Mouse (Mus musculus): ENCODE measurements around the gene Dusp14. TPM values are rescaled to one million over a fixed set of nuclear protein-coding genes. Genes with fewer than 3 reads are reported as not detected.
A peak's percentile ranks its signal among the peaks of the same experiment; 100 is the strongest.

The Dusp14 gene
- polyA plus RNA-seq, 1 experiment from 2014 or later: 45.7 TPM

DNA sequence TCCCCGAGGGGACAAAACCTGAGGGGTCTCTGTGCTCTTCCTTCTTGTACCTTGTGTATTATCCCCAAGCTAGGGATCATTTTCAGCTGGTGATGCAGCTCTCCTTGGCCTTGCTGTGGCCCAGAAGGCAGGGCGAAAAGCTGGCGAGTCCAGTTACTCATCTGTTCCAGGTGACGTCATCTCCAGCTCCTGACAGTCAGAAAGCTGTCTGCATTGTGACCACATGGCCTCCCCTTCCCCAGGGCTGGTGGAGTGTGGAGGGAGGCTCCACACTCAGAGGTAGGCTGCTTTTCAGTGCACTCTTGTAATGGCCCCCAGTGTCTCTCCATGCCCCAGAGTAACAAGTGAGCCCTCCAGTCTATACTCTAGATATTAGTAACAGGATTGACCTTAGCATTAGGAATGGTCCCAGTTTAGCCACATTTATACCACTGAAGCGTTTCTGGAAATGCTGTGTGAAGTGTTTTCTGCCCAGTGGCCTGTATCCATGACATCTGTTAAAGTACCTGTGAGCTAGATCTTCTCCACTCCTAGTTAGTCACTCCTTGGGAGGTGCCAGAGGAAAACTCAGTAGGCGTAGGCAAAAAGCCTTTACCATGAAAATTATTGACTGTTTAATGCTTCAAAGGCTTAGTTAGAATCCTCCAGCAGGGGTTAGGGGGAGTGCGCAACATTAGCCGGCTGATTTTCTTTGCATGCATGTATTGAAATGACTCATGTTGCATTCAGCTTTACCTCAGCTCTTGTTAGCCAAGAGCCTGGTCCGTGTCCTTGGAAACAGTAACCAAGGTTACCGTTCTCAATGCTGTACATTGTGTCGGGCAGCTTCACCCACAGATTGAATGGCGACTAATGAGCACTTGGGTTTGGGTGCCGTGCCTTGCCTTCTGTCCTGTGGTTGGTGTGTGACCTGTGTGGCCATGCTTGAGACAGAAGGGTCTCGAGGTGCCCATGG is 26.0 kb downstream of the Dusp14 start:
- Histone ChIP-seq H3K9ac (ENCODE audit: low read length) (peak overlapping the region; percentile 0; the same call in 1 of the 2 replicates), H3K27ac (ENCODE audit: low read depth, low read length) (peak overlapping the region; percentile 89), H3K4me3 (ENCODE audit: low read depth, low read length) (no peak overlapping the region), H3K9me3 (replicated peaks; ENCODE audit: control insufficient read depth, low read length) (no peaks in the 10 kb centered on the region), H3K4me1 (ENCODE audit: control insufficient read depth, insufficient read depth, low read length) (peaks cover 31% of the 10 kb centered on the region), H3K36me3 (ENCODE audit: control insufficient read depth, insufficient read depth, low read length) (peaks cover 37% of the 10 kb centered on the region), H3K27me3 (replicated peaks; ENCODE audit: control insufficient read depth, insufficient read depth, low read length) (no peaks in the 10 kb centered on the region), H3K4me2 (ENCODE audit: low read length) (peak overlapping the region; percentile 18; the same call in 1 of the 2 replicates)
- peak; percentile 92 for ATAC-seq
- 11% methylated on average over 14 of the region's 14 CpGs for WGBS
- peak; percentile 97 for DNase-seq (ENCODE audit: low spot score)

DNA sequence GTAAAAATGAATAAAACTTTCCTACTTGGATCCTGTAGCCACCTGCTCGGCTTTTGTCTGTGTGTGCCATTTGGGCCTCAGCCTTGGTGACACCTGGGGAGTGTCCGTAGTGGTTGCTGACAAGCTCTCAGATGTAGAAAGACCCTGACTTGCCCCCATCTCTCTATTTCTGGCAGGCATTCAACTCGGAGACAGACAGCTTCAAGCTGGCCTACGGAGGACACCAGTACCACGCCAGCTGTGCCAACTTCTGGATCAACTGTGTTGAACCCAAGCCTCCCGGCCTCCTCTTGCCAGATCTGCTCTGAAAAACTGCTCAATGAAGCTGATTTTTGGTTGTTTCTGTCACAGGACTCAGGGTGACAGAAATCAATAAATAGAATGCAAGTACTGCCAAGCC is 28.4 kb downstream of the Dusp14 start:
- ATAC-seq (no peak), DNase-seq (ENCODE audit: low spot score) (peak; percentile 12)
- WGBS: 58% methylated on average over 6 of the region's 6 CpGs
- no peak overlapping the region for H3K27ac ChIP-seq (ENCODE audit: low read depth, low read length)
- peaks cover 27% of the 10 kb centered on the region for H3K4me1 ChIP-seq (ENCODE audit: control insufficient read depth, insufficient read depth, low read length)
- H3K9ac ChIP-seq (ENCODE audit: low read length): no peak overlapping the region
- H3K4me3 ChIP-seq (ENCODE audit: low read depth, low read length): no peak overlapping the region
- H3K36me3 ChIP-seq (ENCODE audit: control insufficient read depth, insufficient read depth, low read length): peaks cover 49% of the 10 kb centered on the region
- no peaks in the 10 kb centered on the region for H3K27me3 ChIP-seq (replicated peaks; ENCODE audit: control insufficient read depth, insufficient read depth, low read length)
- no peaks in the 10 kb centered on the region for H3K9me3 ChIP-seq (replicated peaks; ENCODE audit: control insufficient read depth, low read length)
- H3K4me2 ChIP-seq (ENCODE audit: low read length): no peak overlapping the region

DNA sequence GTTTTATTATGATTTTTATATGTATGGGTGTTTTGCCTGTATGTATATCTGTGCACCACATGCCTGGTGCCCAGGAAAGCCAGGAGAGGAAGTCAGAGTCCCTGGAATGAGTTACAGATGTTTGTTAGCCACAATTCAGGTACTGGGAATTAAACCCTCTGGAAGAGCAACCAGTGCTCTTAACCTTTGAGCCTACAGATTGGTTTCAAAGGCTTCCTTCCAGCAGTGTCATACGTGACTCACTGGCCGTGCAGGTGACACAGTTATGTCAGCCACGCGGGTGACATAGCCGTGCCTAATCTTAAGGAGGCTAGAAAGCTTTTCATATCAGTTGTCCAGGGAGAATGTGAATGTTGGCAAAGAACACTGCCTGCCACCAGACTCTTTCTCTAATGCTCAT is 35.4 kb downstream of the Dusp14 start:
- H3K36me3 ChIP-seq (ENCODE audit: control insufficient read depth, insufficient read depth, low read length): peaks cover 66% of the 10 kb centered on the region

DNA sequence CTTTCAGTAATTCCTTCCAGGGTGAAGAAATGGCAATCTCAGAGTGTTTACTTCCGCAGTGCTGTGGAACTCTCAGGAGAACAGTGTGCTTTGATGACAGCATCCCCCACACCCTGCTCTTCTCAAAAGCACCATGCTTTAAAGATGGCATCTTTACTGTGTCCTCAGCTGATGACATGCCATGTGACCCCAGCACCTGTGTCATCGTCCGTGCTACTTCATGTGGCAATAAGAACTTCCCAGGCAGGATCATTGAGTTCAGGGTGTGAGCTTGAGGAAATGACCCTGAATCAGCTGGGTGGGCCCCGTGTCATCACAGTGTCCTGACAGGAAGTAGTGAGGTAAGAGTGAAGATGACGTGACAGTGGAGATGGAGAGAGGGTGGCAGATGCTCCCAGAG is 36.5 kb downstream of the Dusp14 start:
- no peak overlapping the region for H3K4me3 ChIP-seq (ENCODE audit: low read depth, low read length)
- no peaks in the 10 kb centered on the region for H3K9me3 ChIP-seq (replicated peaks; ENCODE audit: control insufficient read depth, low read length)
- no peaks in the 10 kb centered on the region for H3K27me3 ChIP-seq (replicated peaks; ENCODE audit: control insufficient read depth, insufficient read depth, low read length)
- no peak overlapping the region for H3K27ac ChIP-seq (ENCODE audit: low read depth, low read length)
- H3K36me3 ChIP-seq (ENCODE audit: control insufficient read depth, insufficient read depth, low read length): peaks cover 70% of the 10 kb centered on the region
- H3K4me2 ChIP-seq (ENCODE audit: low read length): no peak overlapping the region
- no peaks in the 10 kb centered on the region for H3K4me1 ChIP-seq (ENCODE audit: control insufficient read depth, insufficient read depth, low read length)
- 92% methylated on average over 5 of the region's 5 CpGs for WGBS
- ATAC-seq (no peak), DNase-seq (ENCODE audit: low spot score) (no peak)
- H3K9ac ChIP-seq (ENCODE audit: low read length): no peak overlapping the region

More for the DNA sequence above, 35.4 kb downstream of the Dusp14 start:
- Histone ChIP-seq H3K9ac (ENCODE audit: low read length) (no peak overlapping the region), H3K27me3 (replicated peaks; ENCODE audit: control insufficient read depth, insufficient read depth, low read length) (no peaks in the 10 kb centered on the region), H3K4me2 (ENCODE audit: low read length) (no peak overlapping the region), H3K4me3 (ENCODE audit: low read depth, low read length) (no peak overlapping the region), H3K4me1 (ENCODE audit: control insufficient read depth, insufficient read depth, low read length) (no peaks in the 10 kb centered on the region), H3K9me3 (replicated peaks; ENCODE audit: control insufficient read depth, low read length) (no peaks in the 10 kb centered on the region), H3K27ac (ENCODE audit: low read depth, low read length) (no peak overlapping the region)
- 92% methylated on average over 5 of the region's 5 CpGs for WGBS
- no peak for DNase-seq (ENCODE audit: low spot score)
- ATAC-seq: no peak

DNA sequence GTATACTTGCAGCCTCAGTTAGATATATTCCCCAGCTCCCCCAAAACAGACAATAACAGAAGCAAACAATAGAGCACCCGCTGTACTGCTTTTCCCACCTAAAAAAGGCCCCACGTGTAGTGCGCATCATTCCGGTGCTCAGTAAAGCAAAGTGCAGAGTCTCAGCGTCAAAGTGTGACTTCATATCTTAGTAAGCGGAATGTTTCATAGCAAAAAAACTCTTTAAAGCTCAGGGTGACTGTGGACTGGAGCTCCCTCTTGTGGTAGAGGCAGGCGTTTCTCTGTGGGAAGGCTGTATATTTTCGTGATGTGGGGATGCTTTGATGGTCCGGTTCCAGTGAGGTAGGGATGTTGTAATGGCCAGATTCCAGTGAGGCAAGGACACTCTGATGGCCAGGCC is 37.1 kb downstream of the Dusp14 start:
- Histone ChIP-seq H3K36me3 (ENCODE audit: control insufficient read depth, insufficient read depth, low read length) (peaks cover 75% of the 10 kb centered on the region), H3K27ac (ENCODE audit: low read depth, low read length) (no peak overlapping the region), H3K4me2 (ENCODE audit: low read length) (no peak overlapping the region), H3K9me3 (replicated peaks; ENCODE audit: control insufficient read depth, low read length) (no peaks in the 10 kb centered on the region), H3K9ac (ENCODE audit: low read length) (no peak overlapping the region), H3K27me3 (replicated peaks; ENCODE audit: control insufficient read depth, insufficient read depth, low read length) (no peaks in the 10 kb centered on the region), H3K4me1 (ENCODE audit: control insufficient read depth, insufficient read depth, low read length) (no peaks in the 10 kb centered on the region), H3K4me3 (ENCODE audit: low read depth, low read length) (no peak overlapping the region)
- ATAC-seq (no peak), DNase-seq (ENCODE audit: low spot score) (no peak)
- 52% methylated on average over 9 of the region's 9 CpGs for WGBS

DNA sequence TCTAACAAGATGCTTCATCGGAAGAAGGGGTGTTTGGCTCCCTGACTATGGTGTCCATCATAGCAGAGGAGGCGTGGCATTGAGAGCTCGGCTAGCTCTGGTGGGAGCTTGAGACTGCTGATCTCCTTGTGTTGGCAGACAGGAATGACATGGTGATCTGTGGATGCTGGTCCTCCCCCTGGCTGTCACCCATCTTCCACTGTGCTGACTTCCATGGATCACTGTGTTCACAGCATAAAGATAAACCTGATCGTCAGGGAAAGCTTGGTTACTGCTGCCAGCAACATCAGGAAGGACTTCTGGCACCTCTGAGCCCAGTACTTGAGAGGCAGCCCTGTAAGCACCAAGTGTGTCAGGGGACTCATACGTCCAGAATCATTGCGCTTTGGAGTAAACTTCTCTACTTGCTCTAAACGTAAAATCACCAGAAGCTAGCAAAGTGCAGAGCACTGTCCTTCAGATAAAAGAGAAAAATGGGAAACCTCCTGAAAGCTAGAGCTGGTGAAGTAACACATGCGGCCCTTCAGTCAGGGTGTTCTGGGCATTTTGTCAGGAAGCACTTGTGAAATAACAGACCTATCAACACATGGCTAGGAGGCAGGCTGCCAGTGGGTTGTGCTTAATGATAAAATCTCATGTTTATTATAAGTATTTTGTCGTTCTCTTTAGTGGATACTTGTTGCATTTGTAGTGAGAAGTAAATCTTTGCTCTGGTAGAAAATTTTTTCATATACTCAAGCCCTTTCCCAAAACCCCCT is 40.6 kb downstream of the Dusp14 start:
- 82% methylated on average over 9 of the region's 9 CpGs for WGBS
- Histone ChIP-seq H3K4me2 (ENCODE audit: low read length) (no peak overlapping the region), H3K4me3 (ENCODE audit: low read depth, low read length) (no peak overlapping the region), H3K9ac (ENCODE audit: low read length) (no peak overlapping the region), H3K27me3 (replicated peaks; ENCODE audit: control insufficient read depth, insufficient read depth, low read length) (no peaks in the 10 kb centered on the region), H3K4me1 (ENCODE audit: control insufficient read depth, insufficient read depth, low read length) (no peaks in the 10 kb centered on the region), H3K27ac (ENCODE audit: low read depth, low read length) (peak overlapping the region; percentile 41; the same call in 1 of the 2 replicates), H3K36me3 (ENCODE audit: control insufficient read depth, insufficient read depth, low read length) (peaks cover 89% of the 10 kb centered on the region), H3K9me3 (replicated peaks; ENCODE audit: control insufficient read depth, low read length) (no peaks in the 10 kb centered on the region)
- DNase-seq (ENCODE audit: low spot score) (peak; percentile 72), ATAC-seq (no peak; the same call in 1 of the 2 replicates)

DNA sequence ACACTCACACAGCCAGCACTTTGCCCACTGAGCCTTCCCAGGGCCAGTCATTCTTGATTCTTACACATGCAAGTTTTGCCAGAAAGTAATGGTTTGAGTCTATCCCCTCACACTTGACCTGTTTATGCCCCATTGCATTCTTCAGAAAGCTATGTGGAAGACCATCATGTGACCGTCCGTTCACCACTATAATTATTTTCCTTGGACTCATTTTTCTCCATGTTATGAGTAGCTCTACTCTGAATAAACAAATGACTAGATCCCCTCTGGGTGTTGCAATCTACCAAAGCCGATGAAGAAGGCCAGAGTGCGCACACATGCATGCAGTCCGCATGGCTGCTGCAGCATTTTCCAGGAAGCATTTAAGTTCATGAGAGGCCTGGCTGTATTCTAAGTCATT is 41.8 kb downstream of the Dusp14 start:
- no peaks in the 10 kb centered on the region for H3K27me3 ChIP-seq (replicated peaks; ENCODE audit: control insufficient read depth, insufficient read depth, low read length)
- peaks cover 90% of the 10 kb centered on the region for H3K36me3 ChIP-seq (ENCODE audit: control insufficient read depth, insufficient read depth, low read length)
- H3K4me1 ChIP-seq (ENCODE audit: control insufficient read depth, insufficient read depth, low read length): no peaks in the 10 kb centered on the region
- 96% methylated on average over 5 of the region's 5 CpGs for WGBS
- no peak overlapping the region for H3K9ac ChIP-seq (ENCODE audit: low read length)
- H3K27ac ChIP-seq (ENCODE audit: low read depth, low read length): no peak overlapping the region
- ATAC-seq: no peak
- H3K4me3 ChIP-seq (ENCODE audit: low read depth, low read length): no peak overlapping the region
- no peak for DNase-seq (ENCODE audit: low spot score)
- no peak overlapping the region for H3K4me2 ChIP-seq (ENCODE audit: low read length)
- no peaks in the 10 kb centered on the region for H3K9me3 ChIP-seq (replicated peaks; ENCODE audit: control insufficient read depth, low read length)

DNA sequence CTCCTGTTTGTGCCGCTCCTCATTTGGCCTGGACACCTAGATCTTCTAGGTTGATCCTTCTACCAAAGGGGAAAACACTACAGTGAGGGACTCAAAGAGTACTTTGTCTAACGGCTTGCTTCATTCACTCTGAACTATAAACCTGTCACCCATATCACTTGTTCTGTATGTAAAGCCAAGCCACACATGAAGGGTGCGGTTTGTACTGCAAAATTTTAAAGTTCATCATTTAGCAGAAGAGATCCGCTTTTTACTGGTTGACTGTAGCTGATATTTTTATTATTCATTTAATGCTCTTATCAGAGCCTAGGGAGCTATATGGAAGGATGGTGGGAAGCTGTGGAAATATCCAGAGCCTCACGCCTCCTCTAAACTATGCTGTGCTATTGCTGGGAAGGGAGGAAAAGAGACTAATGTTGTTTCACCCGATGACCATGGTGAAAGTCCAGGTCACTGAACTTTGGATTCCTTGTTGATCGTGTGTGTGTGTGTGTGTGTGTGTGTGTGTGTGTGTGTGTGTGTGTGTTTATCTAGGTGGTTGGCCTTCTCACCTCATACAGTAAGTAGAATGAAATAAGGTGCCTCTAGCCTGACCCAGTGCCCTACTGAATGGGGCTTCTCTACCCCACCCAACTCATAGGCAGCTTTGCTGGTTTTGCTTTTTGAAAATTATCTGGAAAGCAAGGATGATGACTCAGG is 52.1 kb downstream of the Dusp14 start:
- Histone ChIP-seq H3K4me3 (ENCODE audit: low read depth, low read length) (no peak overlapping the region), H3K36me3 (ENCODE audit: control insufficient read depth, insufficient read depth, low read length) (peaks cover 46% of the 10 kb centered on the region), H3K4me2 (ENCODE audit: low read length) (no peak overlapping the region), H3K9me3 (replicated peaks; ENCODE audit: control insufficient read depth, low read length) (no peaks in the 10 kb centered on the region), H3K9ac (ENCODE audit: low read length) (no peak overlapping the region), H3K27ac (ENCODE audit: low read depth, low read length) (no peak overlapping the region), H3K4me1 (ENCODE audit: control insufficient read depth, insufficient read depth, low read length) (peaks cover 14% of the 10 kb centered on the region), H3K27me3 (replicated peaks; ENCODE audit: control insufficient read depth, insufficient read depth, low read length) (no peaks in the 10 kb centered on the region)
- ATAC-seq (no peak), DNase-seq (ENCODE audit: low spot score) (no peak)
- 91% methylated on average over 7 of the region's 7 CpGs for WGBS

All from forebrain, embryonic 14.5 days (tissue).